Mouse (Mus musculus) embryonic facial prominence, embryonic 14.5 days (tissue): ENCODE data around the gene Psmb8. TPM values are rescaled to one million over a fixed set of nuclear protein-coding genes. Genes with fewer than 3 reads are reported as not detected.

Source experiments
- ATAC-seq: fragments of 200-750 bp; cut with Nextera tagmentation; 2 replicates; pipeline ENCODE4 v1.8.0; 2017; ENCODE audit warnings: low read depth, moderate number of reproducible peaks, moderate TSS enrichment
- DNase-seq: peaks from one replicate; pipeline ENCODE4 v3.0.0-alpha.2; 2015; ENCODE audit warnings: low spot score
- H3K27ac ChIP-seq: fragments of 300-500 bp; sonication (generic); replicated peaks from 2 replicates; pipeline ENCODE4 v1.5.1; 2014; ENCODE audit warnings: low read depth, mild to moderate bottlenecking, low read length, moderate library complexity
- H3K27me3 ChIP-seq: fragments of 300-500 bp; sonication (generic); replicated peaks from 2 replicates; pipeline ENCODE4 v1.6.1; 2014; ENCODE audit warnings: low read length; ENCODE audit not compliant: control insufficient read depth, insufficient read depth
- H3K36me3 ChIP-seq: fragments of 300-500 bp; sonication (generic); 2 replicates; pipeline ENCODE4 v1.6.1; 2014; ENCODE audit warnings: low read length, mixed read lengths; ENCODE audit not compliant: control insufficient read depth, insufficient read depth
- H3K4me1 ChIP-seq: fragments of 300-500 bp; sonication (generic); 2 replicates; pipeline ENCODE4 v1.6.1; 2014; ENCODE audit warnings: antibody characterized with exemption, low read length; ENCODE audit not compliant: control insufficient read depth, insufficient read depth
- H3K4me2 ChIP-seq: fragments of 300-500 bp; sonication (generic); 2 replicates; pipeline ENCODE4 v1.6.1; 2014; ENCODE audit warnings: low read depth, mild to moderate bottlenecking, low read length, moderate library complexity, mixed read lengths
- H3K4me3 ChIP-seq: fragments of 300-500 bp; sonication (generic); 2 replicates; pipeline ENCODE4 v1.5.1; 2014; ENCODE audit warnings: low read depth, mild to moderate bottlenecking, low read length
- H3K9ac ChIP-seq: fragments of 300-500 bp; sonication (generic); 2 replicates; pipeline ENCODE4 v1.6.1; 2014; ENCODE audit warnings: low read depth, mild to moderate bottlenecking, low read length, moderate library complexity, mixed read lengths
- H3K9me3 ChIP-seq: fragments of 300-500 bp; sonication (generic); 2 replicates; pipeline ENCODE4 v1.6.1; 2016; ENCODE audit warnings: low read length; ENCODE audit not compliant: control insufficient read depth
- WGBS: fragments of 180-500 bp; shearing (Covaris S2); extraction: QIAGEN DNeasy Blood & Tissue Kit; methylation state at CpG from one replicate; pipeline ENCODE4 v1.1.7; 2014; 5-methylcytosine and 5-hydroxymethylcytosine counted together
- polyA plus RNA-seq: library from polyadenylated mRNA; unstranded; fragments of >200 nt; fragmentation: Nextera tagmentation; extraction: Ambion mirVana; gene quantifications from 2 replicates; pipeline ENCODE4 v1.2.1, GENCODE M21; 2014

Gene Psmb8
- polyA plus RNA-seq, 1 experiment from 2014 or later, result 12.1 TPM

DNA sequence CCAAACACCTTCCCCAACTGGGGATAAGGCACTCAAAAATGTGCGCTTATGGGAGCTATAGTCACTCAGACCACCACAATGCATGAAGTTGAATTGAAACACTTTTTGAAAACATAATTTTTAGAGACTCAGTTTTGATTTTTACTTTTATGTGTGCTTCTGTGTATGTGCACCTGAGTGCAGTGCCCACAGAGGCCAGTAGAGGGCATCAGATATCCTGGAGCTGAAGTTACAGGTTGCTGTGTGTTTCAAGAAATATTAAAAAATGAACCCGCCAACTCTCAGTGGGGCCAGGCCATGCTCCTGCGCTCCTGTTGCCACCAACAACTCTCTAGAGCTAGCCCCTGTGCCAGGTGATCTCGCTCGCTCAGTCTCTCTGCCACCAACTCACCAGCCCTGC lies 25.0 kb upstream of the Psmb8 start:
- Histone ChIP-seq H3K27ac (no peak overlapping the region), H3K4me3 (no peak overlapping the region), H3K4me2 (no peak overlapping the region), H3K9me3 (peaks cover 17% of the 10 kb centered on the region; the same call in 1 of the 2 replicates), H3K9ac (no peak overlapping the region), H3K36me3 (no peaks in the 10 kb centered on the region), H3K4me1 (no peaks in the 10 kb centered on the region), H3K27me3 (no peaks in the 10 kb centered on the region)
- ATAC-seq (no peak), DNase-seq (no peak)
- 94% methylated on average over 5 of the region's 5 CpGs for WGBS

DNA sequence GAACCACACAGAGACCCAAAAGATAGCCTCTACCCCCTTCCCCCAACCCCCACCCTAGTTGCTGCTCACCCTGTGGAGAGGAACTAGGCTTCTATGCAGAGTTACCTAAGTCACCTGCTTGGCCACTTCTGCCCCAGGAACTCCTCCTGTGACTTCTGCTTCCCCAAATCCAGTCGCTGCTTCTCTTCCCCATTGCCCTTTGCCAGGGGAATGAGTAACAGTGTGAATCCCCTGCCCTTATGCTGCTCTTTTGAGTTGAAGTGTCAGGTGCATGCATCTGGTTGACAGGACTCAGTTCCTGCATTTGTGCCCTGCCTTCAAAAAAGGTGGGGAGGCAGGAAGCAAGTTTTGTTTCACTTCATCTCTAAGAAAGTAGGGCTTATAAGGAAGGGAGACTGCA lies 23.4 kb upstream of the Psmb8 start:
- H3K4me2 ChIP-seq, result no peak overlapping the region
- WGBS, result 50% methylated on average over 1 of the region's 1 CpGs
- no peak overlapping the region for H3K9ac ChIP-seq
- no peaks in the 10 kb centered on the region for H3K36me3 ChIP-seq
- no peaks in the 10 kb centered on the region for H3K4me1 ChIP-seq
- no peak overlapping the region for H3K27ac ChIP-seq
- H3K4me3 ChIP-seq, result no peak overlapping the region
- no peak for DNase-seq
- peaks cover 18% of the 10 kb centered on the region; the same call in 1 of the 2 replicates for H3K9me3 ChIP-seq
- H3K27me3 ChIP-seq, result no peaks in the 10 kb centered on the region
- no peak for ATAC-seq

DNA sequence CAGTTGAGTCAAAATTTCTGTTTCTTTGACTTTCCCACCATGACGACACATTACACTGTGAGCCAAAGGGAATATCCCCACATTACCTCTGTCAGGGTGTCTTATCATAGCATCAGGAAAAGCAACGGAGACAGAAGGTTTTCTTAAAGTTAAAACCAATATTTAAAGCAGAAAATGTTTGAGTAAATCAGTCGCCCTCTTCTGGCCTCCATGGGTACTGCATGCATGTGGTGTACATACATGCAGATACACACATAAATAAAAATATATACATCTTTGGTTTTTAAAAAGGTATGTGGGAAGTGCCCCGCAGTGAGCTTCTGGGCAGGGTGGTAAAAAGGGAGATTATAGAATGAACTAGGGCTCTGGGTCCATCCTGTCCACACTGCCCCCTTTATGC lies 20.3 kb upstream of the Psmb8 start:
- H3K9ac ChIP-seq, result no peak overlapping the region
- H3K4me2 ChIP-seq, result no peak overlapping the region
- no peaks in the 10 kb centered on the region for H3K27me3 ChIP-seq
- no peak overlapping the region for H3K27ac ChIP-seq
- ATAC-seq (no peak), DNase-seq (no peak)
- H3K4me3 ChIP-seq, result no peak overlapping the region
- H3K36me3 ChIP-seq, result no peaks in the 10 kb centered on the region
- H3K4me1 ChIP-seq, result no peaks in the 10 kb centered on the region
- WGBS, result 69% methylated on average over 4 of the region's 4 CpGs
- peaks cover 17% of the 10 kb centered on the region; the same call in 1 of the 2 replicates for H3K9me3 ChIP-seq

DNA sequence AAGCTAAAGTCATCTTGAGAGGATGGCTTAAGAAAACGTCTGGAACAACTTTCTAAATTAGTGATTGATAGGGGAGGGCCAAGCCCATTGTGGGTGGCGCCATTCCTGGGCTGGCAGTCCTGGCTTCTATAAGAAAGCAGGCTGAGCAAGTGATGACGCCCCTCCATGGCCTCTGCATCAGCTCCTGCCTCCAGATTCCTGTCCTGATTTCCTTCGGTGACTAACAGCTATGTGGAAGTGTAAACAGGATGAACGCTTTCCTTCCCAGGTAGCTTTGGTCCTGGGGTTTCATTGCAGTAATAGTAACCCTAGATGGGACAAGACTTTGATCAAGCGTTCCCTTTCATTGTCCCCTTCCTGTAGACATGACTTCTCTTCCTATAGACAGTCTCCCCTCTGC lies 18.5 kb upstream of the Psmb8 start:
- no peak overlapping the region for H3K9ac ChIP-seq
- no peaks in the 10 kb centered on the region for H3K36me3 ChIP-seq
- no peak overlapping the region for H3K27ac ChIP-seq
- no peaks in the 10 kb centered on the region for H3K4me1 ChIP-seq
- H3K4me3 ChIP-seq, result no peak overlapping the region
- DNase-seq (no peak), ATAC-seq (no peak)
- H3K27me3 ChIP-seq, result no peaks in the 10 kb centered on the region
- no peak overlapping the region for H3K4me2 ChIP-seq
- peaks cover 11% of the 10 kb centered on the region; the same call in 1 of the 2 replicates for H3K9me3 ChIP-seq
- 58% methylated on average over 6 of the region's 6 CpGs for WGBS

DNA sequence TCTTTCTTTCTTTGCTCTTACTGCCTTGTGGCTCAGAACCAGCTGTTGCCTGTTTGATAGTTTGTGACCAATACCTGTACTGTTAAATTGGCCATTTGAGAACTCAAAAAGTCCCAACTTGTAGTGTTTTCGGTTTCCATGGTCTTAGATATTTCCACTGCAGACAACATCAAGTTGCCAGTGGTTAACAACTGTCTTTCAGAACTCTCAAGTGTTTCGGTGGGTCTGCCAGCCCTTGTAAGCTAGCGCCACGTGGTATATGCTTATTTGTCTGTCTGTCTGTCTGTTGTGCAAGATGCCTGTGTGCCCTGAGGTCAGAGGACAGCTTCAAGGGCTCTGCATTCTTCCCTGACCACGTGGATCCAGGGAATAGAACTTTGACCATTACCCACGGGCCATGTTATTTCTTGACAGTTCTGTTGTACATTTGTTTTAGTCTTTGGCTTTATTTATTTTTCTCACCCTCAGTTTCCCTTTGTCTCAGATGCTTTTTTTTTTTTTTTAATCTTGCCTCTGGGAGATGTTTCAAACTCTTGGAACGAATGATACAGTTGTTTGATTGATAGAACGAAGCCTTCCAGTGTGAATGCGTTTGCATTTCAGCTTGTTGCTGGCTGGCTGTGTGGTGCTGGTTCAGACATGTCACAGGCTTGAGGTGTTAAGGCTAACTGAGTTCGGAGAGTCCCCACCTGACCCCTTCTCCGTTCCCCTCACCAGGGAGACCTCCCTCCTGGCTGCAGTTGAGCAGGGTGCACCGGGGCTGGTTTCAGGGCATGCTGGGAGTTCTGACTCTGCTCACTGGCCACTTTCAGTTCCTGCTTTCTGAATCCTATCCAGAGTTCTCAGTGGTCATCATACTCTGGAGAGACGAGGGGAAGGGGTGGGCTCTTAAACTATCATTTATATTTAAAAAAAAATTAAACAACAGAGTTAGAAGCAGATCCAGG lies 17.3 kb upstream of the Psmb8 start:
- H3K4me1 ChIP-seq, result no peaks in the 10 kb centered on the region
- no peak for DNase-seq
- H3K4me3 ChIP-seq, result no peak overlapping the region
- peaks cover 11% of the 10 kb centered on the region; the same call in 1 of the 2 replicates for H3K9me3 ChIP-seq
- H3K4me2 ChIP-seq, result no peak overlapping the region
- no peak overlapping the region for H3K9ac ChIP-seq
- H3K36me3 ChIP-seq, result no peaks in the 10 kb centered on the region
- no peak for ATAC-seq
- WGBS, result 64% methylated on average over 13 of the region's 13 CpGs
- H3K27me3 ChIP-seq, result no peaks in the 10 kb centered on the region
- no peak overlapping the region for H3K27ac ChIP-seq

DNA sequence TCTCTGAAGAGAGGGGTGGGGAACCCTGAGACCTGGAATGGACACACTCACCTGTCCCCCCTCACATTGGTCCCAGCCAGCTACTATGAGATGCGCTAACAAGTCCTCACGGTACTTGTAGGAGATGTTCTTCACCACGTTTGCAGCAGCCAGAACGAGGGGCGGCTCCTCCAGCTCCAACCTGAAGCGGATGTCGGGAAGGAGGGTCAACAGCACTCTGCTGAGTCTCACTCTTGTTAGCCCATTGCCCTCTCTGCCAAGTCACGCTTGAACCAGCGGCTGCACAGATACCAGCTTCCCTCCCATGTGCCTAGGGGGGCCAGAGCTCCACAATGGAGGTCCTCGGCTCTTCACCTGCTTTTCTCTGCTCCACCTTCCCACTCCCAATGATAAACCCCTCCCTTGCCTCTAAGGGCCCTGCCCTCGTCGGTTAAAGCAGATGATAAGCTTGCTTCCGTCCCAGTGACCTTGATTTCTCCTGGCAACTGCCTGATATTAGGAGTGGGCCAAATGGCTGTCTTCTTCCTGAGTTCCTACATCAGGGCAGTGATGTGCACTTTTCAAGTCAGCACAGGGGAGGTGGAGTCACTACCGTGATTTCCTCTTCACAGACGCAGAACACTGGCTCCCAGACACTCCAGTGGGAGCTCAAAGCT lies 13.8 kb upstream of the Psmb8 start:
- no peak overlapping the region for H3K27ac ChIP-seq
- H3K9me3 ChIP-seq, result no peaks in the 10 kb centered on the region
- DNase-seq, result no peak
- H3K9ac ChIP-seq, result no peak overlapping the region
- no peak overlapping the region for H3K4me3 ChIP-seq
- H3K4me2 ChIP-seq, result no peak overlapping the region
- H3K36me3 ChIP-seq, result no peaks in the 10 kb centered on the region
- 81% methylated on average over 15 of the region's 15 CpGs for WGBS
- peaks cover 6% of the 10 kb centered on the region; the same call in 1 of the 2 replicates for H3K4me1 ChIP-seq
- H3K27me3 ChIP-seq, result peaks cover 17% of the 10 kb centered on the region
- ATAC-seq, result no peak

DNA sequence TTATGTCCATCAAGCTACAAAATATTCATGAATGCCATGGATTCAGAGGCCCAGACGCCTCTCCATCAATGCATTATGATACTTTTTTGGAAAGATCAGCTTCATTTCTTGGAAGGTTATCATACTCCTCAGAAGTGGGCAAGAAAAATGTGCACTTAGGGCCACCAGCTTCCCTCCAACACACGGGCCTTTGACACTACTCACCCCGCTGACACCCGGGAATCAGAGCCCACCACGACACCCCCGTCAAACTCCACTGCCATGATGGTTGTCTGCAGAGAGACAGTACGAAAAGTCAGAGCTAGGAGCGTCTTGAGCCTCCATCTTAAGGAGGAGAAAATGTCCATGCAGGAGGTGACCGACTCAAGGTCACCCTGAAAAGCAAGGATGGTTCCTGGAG lies 12.0 kb upstream of the Psmb8 start:
- Histone ChIP-seq H3K27ac (no peak overlapping the region), H3K9me3 (no peaks in the 10 kb centered on the region), H3K4me1 (peaks cover 6% of the 10 kb centered on the region; the same call in 1 of the 2 replicates), H3K36me3 (no peaks in the 10 kb centered on the region), H3K4me2 (no peak overlapping the region), H3K27me3 (peaks cover 24% of the 10 kb centered on the region), H3K4me3 (no peak overlapping the region), H3K9ac (no peak overlapping the region)
- no peak for ATAC-seq
- no peak for DNase-seq
- 87% methylated on average over 9 of the region's 9 CpGs for WGBS

DNA sequence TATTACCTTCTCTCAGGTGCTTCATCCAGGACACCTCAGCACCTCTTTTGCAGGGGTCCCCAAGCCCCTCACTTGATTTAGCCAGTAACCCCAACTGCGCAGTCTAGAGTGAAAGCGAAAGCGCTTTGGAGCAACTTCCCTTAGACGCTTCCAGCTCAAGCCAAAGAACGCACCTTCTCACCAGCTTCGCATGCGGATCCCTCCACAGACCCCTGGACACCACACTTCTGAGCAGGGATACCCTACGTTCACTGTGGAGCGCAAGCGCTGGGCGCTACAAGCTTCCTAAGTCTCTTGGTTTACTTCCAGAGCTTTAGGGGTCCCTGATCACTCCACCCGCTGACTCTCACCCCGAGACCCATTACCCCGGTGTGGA lies 10.6 kb upstream of the Psmb8 start:
- H3K4me3 ChIP-seq, result peak overlapping the region; percentile 57
- no peaks in the 10 kb centered on the region for H3K9me3 ChIP-seq
- WGBS, result 5% methylated on average over 14 of the region's 14 CpGs
- peak overlapping the region; percentile 95 for H3K4me2 ChIP-seq
- H3K36me3 ChIP-seq, result no peaks in the 10 kb centered on the region
- DNase-seq (no peak), ATAC-seq (peak; percentile 42)
- peaks cover 6% of the 10 kb centered on the region; the same call in 1 of the 2 replicates for H3K4me1 ChIP-seq
- H3K27me3 ChIP-seq, result peaks cover 29% of the 10 kb centered on the region
- no peak overlapping the region; the same call in 1 of the 2 replicates for H3K27ac ChIP-seq
- H3K9ac ChIP-seq, result peak overlapping the region; percentile 71
